Mouse (Mus musculus) MEL (cell line): ENCODE results near the gene Agfg2. TPM values are rescaled to one million over a fixed set of nuclear protein-coding genes. Genes with fewer than 3 reads are reported as not detected.

ENCODE experiments used
- DNase-seq: peaks from one replicate; pipeline ENCODE4 v3.0.0; 2011; ENCODE audit warnings: low read depth, low spot score
- H3K27ac ChIP-seq: 2 replicates; pipeline ENCODE4 v1.5.1; 2012; ENCODE audit warnings: low read depth, mild to moderate bottlenecking, control low read depth, low read length, moderate library complexity; ENCODE audit not compliant: control insufficient read depth
- H3K27me3 ChIP-seq, 2 experiments: fragments of 150-350 bp in 1 of 2; sonication (generic) in 1 of 2; 2 replicates each; pipeline ENCODE4 v1.6.1; 2012; ENCODE audit warnings: low read length in 2 of 2, mild to moderate bottlenecking in 2 of 2, improper control_type of control experiment in 1 of 2, moderate library complexity in 1 of 2; ENCODE audit not compliant: insufficient read depth in 2 of 2, control insufficient read depth in 1 of 2
- H3K36me3 ChIP-seq, 2 experiments: 2 replicates each; pipeline ENCODE4 v1.6.1; 2012 to 2014; ENCODE audit warnings: low read length in 2 of 2, improper control_type of control experiment in 1 of 2, inconsistent platforms in 1 of 2, mild to moderate bottlenecking in 1 of 2; ENCODE audit not compliant: insufficient read depth in 2 of 2, control insufficient read depth in 1 of 2
- H3K4me1 ChIP-seq, 2 experiments: fragments of 150-350 bp in 1 of 2; sonication (generic) in 1 of 2; 2 replicates each; pipeline ENCODE4 v1.6.1; 2012; ENCODE audit warnings: low read length in 2 of 2, improper control_type of control experiment in 1 of 2, mild to moderate bottlenecking in 1 of 2; ENCODE audit not compliant: insufficient read depth in 2 of 2, control insufficient read depth in 1 of 2
- H3K4me3 ChIP-seq, 2 experiments: fragments of 150-350 bp in 1 of 2; sonication (generic) in 1 of 2; 2 replicates each; pipeline ENCODE4 v1.5.1; 2012; ENCODE audit warnings: low read depth in 2 of 2, low read length in 2 of 2, mild to moderate bottlenecking in 2 of 2, moderate library complexity in 2 of 2, control low read depth in 1 of 2, improper control_type of control experiment in 1 of 2; ENCODE audit not compliant: control insufficient read depth in 1 of 2, insufficient read depth in 1 of 2
- H3K79me2 ChIP-seq: 2 replicates; pipeline ENCODE4 v1.6.1; 2012; ENCODE audit warnings: mild to moderate bottlenecking, low read length, moderate library complexity; ENCODE audit not compliant: control insufficient read depth, poor library complexity, insufficient read depth
- H3K9ac ChIP-seq: 2 replicates; pipeline ENCODE4 v1.6.1; 2012; ENCODE audit warnings: low read depth, mild to moderate bottlenecking, control low read depth, low read length, moderate library complexity; ENCODE audit not compliant: control insufficient read depth, poor library complexity, severe bottlenecking
- H3K9me3 ChIP-seq: fragments of 150-350 bp; sonication (generic); replicated peaks from 2 replicates; pipeline ENCODE4 v1.6.1; 2012; ENCODE audit warnings: mild to moderate bottlenecking, low read length, improper control_type of control experiment, moderate library complexity; ENCODE audit not compliant: insufficient read depth
- CHD1 ChIP-seq: IDR thresholded peaks from 2 replicates; pipeline ENCODE4 v1.6.1; 2012; ENCODE audit warnings: low read depth, mild to moderate bottlenecking, inconsistent platforms, low read length, improper control_type of control experiment
- CHD2 ChIP-seq: IDR thresholded peaks from 2 replicates; pipeline ENCODE4 v1.6.1; 2011; ENCODE audit warnings: low read length, improper control_type of control experiment
- CTCF ChIP-seq, 3 experiments: IDR thresholded peaks in 2 of 3; conservative IDR thresholded peaks in 1 of 3; 2 replicates each; pipeline ENCODE4 v1.5.1; 2011 to 2012; ENCODE audit warnings: low read length in 3 of 3, low read depth in 2 of 3, mild to moderate bottlenecking in 2 of 3, improper control_type of control experiment in 1 of 3, inconsistent platforms in 1 of 3, mixed read lengths in 1 of 3, moderate library complexity in 1 of 3; ENCODE audit not compliant: control insufficient read depth in 1 of 3, insufficient read depth in 1 of 3, poor library complexity in 1 of 3, severe bottlenecking in 1 of 3
- E2F4 ChIP-seq: IDR thresholded peaks from 2 replicates; pipeline ENCODE4 v1.6.1; 2011; ENCODE audit warnings: low read depth, low read length, improper control_type of control experiment, borderline replicate concordance
- ELF1 ChIP-seq: IDR thresholded peaks from 2 replicates; pipeline ENCODE4 v1.6.1; 2014; ENCODE audit warnings: low read depth, mild to moderate bottlenecking, inconsistent platforms, low read length, improper control_type of control experiment, moderate library complexity
- GATA1 ChIP-seq: IDR thresholded peaks from 2 replicates; pipeline ENCODE4 v1.6.1; 2011; ENCODE audit warnings: low read depth, low read length, improper control_type of control experiment
- HCFC1 ChIP-seq: IDR thresholded peaks from 2 replicates; pipeline ENCODE4 v1.6.1; 2012; ENCODE audit warnings: low read depth, mild to moderate bottlenecking, inconsistent platforms, low read length, improper control_type of control experiment, moderate library complexity
- KAT2A ChIP-seq: conservative IDR thresholded peaks from 2 replicates; pipeline ENCODE4 v1.6.1; 2012; ENCODE audit warnings: low read depth, low read length, improper control_type of control experiment, inconsistent platforms
- MAFK ChIP-seq: IDR thresholded peaks from 2 replicates; pipeline ENCODE4 v1.6.1; 2011; ENCODE audit warnings: low read depth, mild to moderate bottlenecking, low read length, improper control_type of control experiment, borderline replicate concordance
- MAZ ChIP-seq: IDR thresholded peaks from 2 replicates; pipeline ENCODE4 v1.6.1; 2012; ENCODE audit warnings: low read depth, mild to moderate bottlenecking, inconsistent platforms, low read length, improper control_type of control experiment
- MEF2A ChIP-seq: IDR thresholded peaks from 2 replicates; pipeline ENCODE4 v1.6.1; 2014; ENCODE audit warnings: low read depth, mild to moderate bottlenecking, inconsistent platforms, low read length, improper control_type of control experiment; ENCODE audit not compliant: poor library complexity, insufficient replicate concordance, severe bottlenecking; ENCODE audit errors: extremely low read depth
- MYB ChIP-seq: IDR thresholded peaks from 2 replicates; pipeline ENCODE4 v1.6.1; 2011; ENCODE audit warnings: mild to moderate bottlenecking, low read depth, low read length, improper control_type of control experiment
- NELFE ChIP-seq: IDR thresholded peaks from 2 replicates; pipeline ENCODE4 v1.6.1; 2011; ENCODE audit warnings: low read depth, low read length, improper control_type of control experiment
- NRF1 ChIP-seq: IDR thresholded peaks from 2 replicates; pipeline ENCODE4 v1.6.1; 2014; ENCODE audit warnings: low read depth, mild to moderate bottlenecking, inconsistent platforms, low read length, improper control_type of control experiment, moderate library complexity; ENCODE audit not compliant: poor library complexity, insufficient read depth, severe bottlenecking
- POLR2A ChIP-seq, 2 experiments: IDR thresholded peaks; 2 replicates each; pipeline ENCODE4 v1.6.1; 2011 to 2012; ENCODE audit warnings: low read length in 2 of 2, mild to moderate bottlenecking in 2 of 2, control low read depth in 1 of 2, improper control_type of control experiment in 1 of 2, low read depth in 1 of 2, moderate library complexity in 1 of 2; ENCODE audit not compliant: control insufficient read depth in 1 of 2, insufficient read depth in 1 of 2, poor library complexity in 1 of 2
- POLR2AphosphoS2 ChIP-seq: IDR thresholded peaks from 2 replicates; pipeline ENCODE4 v1.6.1; 2011; ENCODE audit warnings: low read length, improper control_type of control experiment
- RCOR1 ChIP-seq: IDR thresholded peaks from 2 replicates; pipeline ENCODE4 v1.6.1; 2012; ENCODE audit warnings: low read depth, mild to moderate bottlenecking, inconsistent platforms, low read length, improper control_type of control experiment
- SIN3A ChIP-seq: IDR thresholded peaks from 2 replicates; pipeline ENCODE4 v1.6.1; 2012; ENCODE audit warnings: low read length, improper control_type of control experiment, inconsistent platforms
- TBP ChIP-seq: IDR thresholded peaks from 2 replicates; pipeline ENCODE4 v1.8.0; 2011; ENCODE audit warnings: low read depth, low read length, improper control_type of control experiment
- TCF12 ChIP-seq: IDR thresholded peaks from 2 replicates; pipeline ENCODE4 v1.6.1; 2014; ENCODE audit warnings: low read depth, mild to moderate bottlenecking, inconsistent platforms, low read length, improper control_type of control experiment, moderate library complexity
- UBTF ChIP-seq: IDR thresholded peaks from 2 replicates; pipeline ENCODE4 v1.6.1; 2012; ENCODE audit warnings: low read depth, mild to moderate bottlenecking, inconsistent platforms, low read length, improper control_type of control experiment, moderate library complexity, borderline replicate concordance; ENCODE audit not compliant: insufficient read depth
- USF1 ChIP-seq: IDR thresholded peaks from 2 replicates; pipeline ENCODE4 v1.6.1; 2014; ENCODE audit warnings: low read depth, mild to moderate bottlenecking, inconsistent platforms, low read length, improper control_type of control experiment, moderate library complexity
- ZC3H11A ChIP-seq: IDR thresholded peaks from 2 replicates; pipeline ENCODE4 v1.6.1; 2012; ENCODE audit warnings: low read depth, mild to moderate bottlenecking, inconsistent platforms, low read length, improper control_type of control experiment
- ZNF384 ChIP-seq: IDR thresholded peaks from 2 replicates; pipeline ENCODE4 v1.6.1; 2012; ENCODE audit warnings: low read depth, mild to moderate bottlenecking, inconsistent platforms, low read length, improper control_type of control experiment
- polyA plus RNA-seq, 2 experiments: library from polyadenylated mRNA; stranded (reverse) in 1 of 2; unstranded in 1 of 2; fragments of >175 nt in 1 of 2; fragments of >200 nt in 1 of 2; gene quantifications; 2 replicates each; pipeline versions ENCODE4 v1.2.1 to v1.2.4; 2012; ENCODE audit warnings: low replicate concordance in 2 of 2, low read depth in 1 of 2; ENCODE audit not compliant: insufficient read length in 2 of 2, insufficient read depth in 1 of 2, missing spikeins in 1 of 2
- total RNA-seq: library from RNA; depleted of rRNA; stranded (reverse); fragments of 300-350 nt; gene quantifications from 2 replicates; pipeline ENCODE4 v1.2.3, GENCODE M21; 2012

The Agfg2 gene
- total and polyA plus RNA-seq, 3 experiments, result 30.0 to 38.9 TPM; not detected in 1

DNA sequence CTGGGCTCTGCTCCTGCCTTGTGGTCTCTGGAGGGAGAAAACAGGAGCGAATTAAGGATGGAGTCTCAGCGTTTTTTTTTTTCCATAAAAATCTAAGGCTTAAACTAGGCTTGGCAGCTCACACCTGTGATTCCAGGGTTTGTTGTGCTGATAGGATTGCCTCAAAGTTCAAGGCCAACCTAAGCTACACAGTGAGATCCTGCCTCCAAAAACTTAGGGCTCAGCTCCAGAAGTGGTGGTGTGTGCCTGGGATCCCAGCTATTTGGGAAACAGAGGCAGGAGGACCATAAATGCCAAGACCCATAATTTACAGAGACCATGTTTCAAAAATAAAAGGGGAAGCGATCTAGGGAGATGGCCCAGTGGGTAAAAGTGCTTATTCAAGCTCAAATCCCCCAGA lies 75.2 kb downstream of the Agfg2 start:
- Histone ChIP-seq H3K27ac (no peak overlapping the region), H3K36me3 (peaks cover 0 to 3% of the 10 kb centered on the region in 2 experiments; a peak in 1 of 4 replicates), H3K27me3 (no peaks in the 10 kb centered on the region), H3K79me2 (no peaks in the 10 kb centered on the region), H3K9me3 (no peaks in the 10 kb centered on the region), H3K4me1 (peaks cover 0 to 4% of the 10 kb centered on the region in 2 experiments; a peak in 2 of 4 replicates), H3K9ac (no peak overlapping the region), H3K4me3 (no peak overlapping the region)
- DNase-seq, result no peak
- TF ChIP-seq CHD2 (no peak), CTCF (IDR thresholded peaks at IDR 0.05 in 2 of 3, conservative IDR thresholded peaks at IDR 0.05 in 1 of 3; ENCODE audit: control insufficient read depth in 1 of 3, insufficient read depth in 1 of 3, low read depth in 2 of 3, low read length in 3 of 3, poor library complexity in 1 of 3, severe bottlenecking in 1 of 3) (no peak), MEF2A (no peak), CHD1 (no peak), E2F4 (no peak), NRF1 (no peak), ELF1 (no peak), NELFE (no peak), MAFK (no peak), ZC3H11A (no peak), POLR2A (IDR thresholded peaks at IDR 0.05; ENCODE audit: control insufficient read depth in 1 of 2, insufficient read depth in 1 of 2, low read depth in 1 of 2, low read length in 2 of 2, poor library complexity in 1 of 2) (no peak), HCFC1 (no peak), TCF12 (no peak), SIN3A (no peak), UBTF (no peak), POLR2AphosphoS2 (no peak), KAT2A (no peak)

- no peak for DNase-seq
- H3K27me3 ChIP-seq, result no peaks in the 10 kb centered on the region
- H3K79me2 ChIP-seq, result no peaks in the 10 kb centered on the region
- no peak overlapping the region for H3K4me3 ChIP-seq
- no peak for TF ChIP-seq RCOR1
- no peak for TF ChIP-seq UBTF
- TF ChIP-seq GATA1, result no peak
- TF ChIP-seq ZNF384, result no peak
- no peak for TF ChIP-seq USF1
- no peak for TF ChIP-seq ZC3H11A
- TF ChIP-seq NELFE, result no peak
- TF ChIP-seq TCF12, result no peak
- TF ChIP-seq MEF2A, result no peak
- TF ChIP-seq MYB, result no peak
- no peak for TF ChIP-seq E2F4
- TF ChIP-seq POLR2A (IDR thresholded peaks at IDR 0.05; ENCODE audit: control insufficient read depth in 1 of 2, insufficient read depth in 1 of 2, low read depth in 1 of 2, low read length in 2 of 2, poor library complexity in 1 of 2), result no peak
- no peak for TF ChIP-seq SIN3A
- TF ChIP-seq MAZ, result no peak
- no peak for TF ChIP-seq TBP
- TF ChIP-seq CTCF (IDR thresholded peaks at IDR 0.05 in 2 of 3, conservative IDR thresholded peaks at IDR 0.05 in 1 of 3; ENCODE audit: control insufficient read depth in 1 of 3, insufficient read depth in 1 of 3, low read depth in 2 of 3, low read length in 3 of 3, poor library complexity in 1 of 3, severe bottlenecking in 1 of 3), result no peak
- H3K9me3 ChIP-seq, result no peaks in the 10 kb centered on the region
- peaks cover 0 to 3% of the 10 kb centered on the region in 2 experiments; a peak in 1 of 4 replicates for H3K36me3 ChIP-seq
- H3K27ac ChIP-seq, result no peak overlapping the region
- H3K9ac ChIP-seq, result no peak overlapping the region
- H3K4me1 ChIP-seq, result peaks cover 0 to 4% of the 10 kb centered on the region in 2 experiments; a peak in 2 of 4 replicates
Measured at GRCm38 (mm10) chr5:137608654-137609190, 75.8 kb downstream of the Agfg2 start.
